Mouse (Mus musculus): ENCODE results near the gene Donson. TPM values are rescaled to one million over a fixed set of nuclear protein-coding genes. Genes with fewer than 3 reads are reported as not detected.

Gene Donson
- polyA plus RNA-seq, 1 experiment, result 32.1 TPM

DNA sequence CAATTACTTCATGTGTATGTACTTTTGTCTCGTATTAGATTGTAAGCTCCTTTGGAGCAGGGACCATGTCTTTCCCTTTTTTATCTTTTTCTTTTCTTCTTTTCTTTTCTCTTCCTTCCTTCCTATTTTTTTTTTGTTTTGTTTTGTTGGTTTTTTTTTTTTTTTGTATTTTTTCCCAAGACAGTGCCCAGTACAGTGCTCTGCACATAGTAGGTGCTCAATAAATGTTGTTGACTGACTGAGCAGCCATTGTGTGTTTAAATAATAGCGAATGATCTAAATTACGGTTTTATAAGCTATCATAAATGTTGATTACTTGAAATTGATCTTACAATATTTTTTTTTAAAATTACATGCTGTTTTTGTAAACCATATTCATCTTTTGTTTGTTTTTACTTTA lies 24.8 kb downstream of the Donson start:
- no peak overlapping the region for H3K27ac ChIP-seq (ENCODE audit: insufficient read depth, low read length)
- TF ChIP-seq POLR2A (IDR thresholded peaks at IDR 0.05; ENCODE audit: extremely low read depth, insufficient read depth, low read length) (no peak), CTCF (IDR thresholded peaks at IDR 0.05; ENCODE audit: extremely low read depth, insufficient read depth, low read length) (no peak)
- peaks cover 3% of the 10 kb centered on the region; the same call in 1 of the 2 replicates for H3K4me1 ChIP-seq (ENCODE audit: control insufficient read depth, insufficient read depth, low read length)

DNA sequence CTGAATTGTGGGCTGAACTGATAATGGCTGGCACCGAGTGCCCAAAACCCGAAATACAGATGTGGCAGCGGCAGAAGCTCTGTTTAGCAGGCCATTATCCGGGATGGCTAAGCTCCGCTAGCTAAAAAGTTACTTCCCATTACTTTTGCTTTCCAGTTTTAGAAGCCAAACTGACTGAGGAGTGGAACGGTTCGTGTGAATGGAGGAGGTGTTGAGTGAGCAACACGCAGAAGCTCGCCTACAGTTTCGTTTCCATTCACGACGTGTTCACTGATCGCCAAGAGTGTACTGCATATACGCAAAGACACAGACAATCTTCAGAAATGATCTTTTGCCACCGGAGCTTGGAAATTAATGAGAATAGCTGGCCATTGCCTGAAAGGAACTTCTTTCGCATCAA lies 26.2 kb downstream of the Donson start:
- H3K4me1 ChIP-seq (ENCODE audit: control insufficient read depth, insufficient read depth, low read length), result peaks cover 3% of the 10 kb centered on the region; the same call in 1 of the 2 replicates
- H3K27ac ChIP-seq (ENCODE audit: insufficient read depth, low read length), result no peak overlapping the region
- TF ChIP-seq POLR2A (IDR thresholded peaks at IDR 0.05; ENCODE audit: extremely low read depth, insufficient read depth, low read length), result no peak
- TF ChIP-seq CTCF (IDR thresholded peaks at IDR 0.05; ENCODE audit: extremely low read depth, insufficient read depth, low read length), result no peak
- H3K4me3 ChIP-seq (ENCODE audit: insufficient read depth, low read length), result no peak overlapping the region

More for the DNA sequence above, 24.8 kb downstream of the Donson start:
- no peak overlapping the region for H3K4me3 ChIP-seq (ENCODE audit: insufficient read depth, low read length)

DNA sequence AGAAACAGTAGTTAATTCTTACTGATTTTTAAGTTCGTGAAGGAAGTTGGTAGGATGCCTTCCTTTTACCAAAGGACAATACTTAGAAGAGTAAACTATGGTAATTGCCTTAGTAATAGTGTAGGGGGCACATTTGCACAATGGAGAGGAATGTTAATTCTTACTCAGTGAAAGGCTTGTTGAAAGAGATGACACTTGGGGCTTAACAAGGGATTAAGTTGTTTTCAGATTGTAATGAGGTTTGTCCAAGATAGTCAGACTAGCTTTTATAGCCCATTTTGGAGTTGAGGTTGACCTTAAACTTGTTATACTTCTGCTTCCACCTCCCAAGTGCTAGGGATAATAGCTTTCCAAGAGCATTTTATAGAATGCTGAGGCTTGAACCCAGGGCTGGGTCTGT lies 27.2 kb downstream of the Donson start:
- Histone ChIP-seq H3K4me1 (ENCODE audit: control insufficient read depth, insufficient read depth, low read length) (peaks cover 3% of the 10 kb centered on the region; the same call in 1 of the 2 replicates), H3K27ac (ENCODE audit: insufficient read depth, low read length) (no peak overlapping the region), H3K4me3 (ENCODE audit: insufficient read depth, low read length) (no peak overlapping the region)
- TF ChIP-seq POLR2A (IDR thresholded peaks at IDR 0.05; ENCODE audit: extremely low read depth, insufficient read depth, low read length) (no peak), CTCF (IDR thresholded peaks at IDR 0.05; ENCODE audit: extremely low read depth, insufficient read depth, low read length) (no peak)

- no peak for TF ChIP-seq POLR2A (IDR thresholded peaks at IDR 0.05; ENCODE audit: extremely low read depth, insufficient read depth, low read length)
- no peak for TF ChIP-seq CTCF (IDR thresholded peaks at IDR 0.05; ENCODE audit: extremely low read depth, insufficient read depth, low read length)
- no peak overlapping the region for H3K27ac ChIP-seq (ENCODE audit: insufficient read depth, low read length)
- no peak overlapping the region for H3K4me3 ChIP-seq (ENCODE audit: insufficient read depth, low read length)
- peaks cover 3% of the 10 kb centered on the region; the same call in 1 of the 2 replicates for H3K4me1 ChIP-seq (ENCODE audit: control insufficient read depth, insufficient read depth, low read length)
Observed at GRCm38 (mm10) chr16:91659798-91660197, 28.8 kb downstream of the Donson start.

- TF ChIP-seq POLR2A (IDR thresholded peaks at IDR 0.05; ENCODE audit: extremely low read depth, insufficient read depth, low read length) (no peak), CTCF (IDR thresholded peaks at IDR 0.05; ENCODE audit: extremely low read depth, insufficient read depth, low read length) (no peak)
- H3K27ac ChIP-seq (ENCODE audit: insufficient read depth, low read length), result no peak overlapping the region
- no peak overlapping the region for H3K4me3 ChIP-seq (ENCODE audit: insufficient read depth, low read length)
- peaks cover 3% of the 10 kb centered on the region; the same call in 1 of the 2 replicates for H3K4me1 ChIP-seq (ENCODE audit: control insufficient read depth, insufficient read depth, low read length)
Observed at GRCm38 (mm10) chr16:91658471-91658870, 30.1 kb downstream of the Donson start.

GRCm38 (mm10) chr16:91657285-91657684 lies 31.3 kb downstream of the Donson start:
- TF ChIP-seq CTCF (IDR thresholded peaks at IDR 0.05; ENCODE audit: extremely low read depth, insufficient read depth, low read length) (no peak), POLR2A (IDR thresholded peaks at IDR 0.05; ENCODE audit: extremely low read depth, insufficient read depth, low read length) (no peak)
- no peak overlapping the region for H3K27ac ChIP-seq (ENCODE audit: insufficient read depth, low read length)
- H3K4me3 ChIP-seq (ENCODE audit: insufficient read depth, low read length), result no peak overlapping the region
- H3K4me1 ChIP-seq (ENCODE audit: control insufficient read depth, insufficient read depth, low read length), result peaks cover 3% of the 10 kb centered on the region; the same call in 1 of the 2 replicates

DNA sequence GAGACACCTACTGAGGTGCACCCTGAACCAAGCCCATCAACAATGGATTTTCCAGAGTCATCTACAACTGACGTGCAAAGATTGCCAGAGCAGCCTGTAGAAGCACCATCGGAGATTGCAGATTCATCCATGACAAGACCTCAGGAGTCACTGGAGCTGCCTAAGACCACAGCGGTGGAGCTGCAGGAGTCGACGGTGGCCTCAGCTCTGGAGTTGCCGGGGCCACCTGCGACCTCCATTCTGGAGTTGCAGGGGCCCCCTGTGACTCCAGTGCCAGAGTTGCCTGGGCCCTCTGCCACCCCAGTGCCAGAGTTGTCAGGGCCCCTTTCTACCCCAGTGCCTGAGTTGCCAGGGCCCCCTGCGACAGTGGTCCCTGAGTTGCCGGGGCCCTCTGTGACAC lies 33.3 kb downstream of the Donson start:
- Histone ChIP-seq H3K27ac (ENCODE audit: insufficient read depth, low read length) (no peak overlapping the region), H3K4me1 (ENCODE audit: control insufficient read depth, insufficient read depth, low read length) (peaks cover 2% of the 10 kb centered on the region; the same call in 1 of the 2 replicates), H3K4me3 (ENCODE audit: insufficient read depth, low read length) (no peak overlapping the region)
- no peak for TF ChIP-seq CTCF (IDR thresholded peaks at IDR 0.05; ENCODE audit: extremely low read depth, insufficient read depth, low read length)
- TF ChIP-seq POLR2A (IDR thresholded peaks at IDR 0.05; ENCODE audit: extremely low read depth, insufficient read depth, low read length), result no peak

DNA sequence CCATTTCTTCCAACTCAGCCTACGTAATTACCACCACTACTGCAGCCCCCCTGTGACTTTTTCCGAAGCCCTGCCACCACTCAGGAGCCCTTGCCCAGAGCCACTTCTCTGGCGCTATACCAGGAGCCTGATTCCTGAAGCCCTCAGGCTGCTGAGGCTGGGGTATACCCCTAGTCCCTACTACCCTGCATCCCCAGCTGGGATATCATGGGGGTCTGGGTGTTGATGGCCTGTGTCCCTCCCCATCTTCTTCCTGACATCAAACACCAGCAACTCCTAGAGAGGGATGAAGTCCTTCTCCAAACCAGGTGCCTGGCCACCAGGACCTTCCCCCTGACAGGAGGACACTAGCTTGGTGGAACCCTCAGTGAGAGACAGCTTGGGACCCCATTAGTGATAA lies 36.4 kb downstream of the Donson start:
- H3K27ac ChIP-seq (ENCODE audit: insufficient read depth, low read length), result no peak overlapping the region
- H3K4me1 ChIP-seq (ENCODE audit: control insufficient read depth, insufficient read depth, low read length), result peaks cover 2% of the 10 kb centered on the region; the same call in 1 of the 2 replicates
- TF ChIP-seq CTCF (IDR thresholded peaks at IDR 0.05; ENCODE audit: extremely low read depth, insufficient read depth, low read length), result no peak
- TF ChIP-seq POLR2A (IDR thresholded peaks at IDR 0.05; ENCODE audit: extremely low read depth, insufficient read depth, low read length), result no peak

DNA sequence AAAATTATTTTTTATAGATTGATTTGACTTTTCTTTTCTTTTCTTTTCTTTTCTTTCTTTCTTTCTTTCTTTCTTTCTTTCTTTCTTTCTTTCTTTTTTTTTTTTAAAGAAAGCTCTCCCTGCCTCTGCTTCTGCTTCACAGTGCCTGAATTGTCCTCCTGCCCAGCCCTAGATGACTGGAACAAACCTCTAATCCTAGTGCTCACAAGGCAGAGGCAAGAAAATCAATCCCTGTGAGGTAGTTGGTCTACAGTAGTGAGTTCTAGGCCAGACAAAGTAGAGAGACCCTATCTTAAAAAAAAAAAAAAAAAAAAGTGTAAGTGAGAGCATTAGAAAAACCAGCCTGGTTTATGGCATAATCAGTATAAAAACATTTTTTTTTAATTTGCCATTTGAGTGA lies 38.8 kb downstream of the Donson start:
- Histone ChIP-seq H3K27ac (ENCODE audit: insufficient read depth, low read length) (no peak overlapping the region), H3K4me1 (ENCODE audit: control insufficient read depth, insufficient read depth, low read length) (peaks cover 3% of the 10 kb centered on the region; the same call in 1 of the 2 replicates), H3K4me3 (ENCODE audit: insufficient read depth, low read length) (no peak overlapping the region)
- TF ChIP-seq CTCF (IDR thresholded peaks at IDR 0.05; ENCODE audit: extremely low read depth, insufficient read depth, low read length), result no peak

More for the DNA sequence above, 36.4 kb downstream of the Donson start:
- no peak overlapping the region for H3K4me3 ChIP-seq (ENCODE audit: insufficient read depth, low read length)

DNA sequence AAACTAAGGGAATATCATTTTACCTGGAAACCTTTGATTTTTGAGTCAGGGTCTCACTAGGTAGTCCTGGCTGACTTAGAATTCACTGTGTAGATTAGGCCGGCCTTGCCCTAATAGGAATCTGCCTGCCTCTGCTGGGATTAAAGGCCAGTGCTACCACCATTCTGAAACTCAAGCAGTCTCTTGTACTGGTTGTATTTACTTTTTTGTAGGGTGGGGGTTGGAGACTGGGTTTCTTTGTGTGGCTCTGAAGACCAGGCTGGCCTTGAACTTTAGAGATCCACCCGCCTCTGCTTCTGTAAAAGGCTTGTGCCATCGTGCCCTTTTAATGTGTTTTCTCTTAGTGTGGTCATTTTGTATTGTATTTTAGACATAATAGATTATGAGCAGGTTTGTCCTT lies 39.3 kb downstream of the Donson start:
- H3K4me3 ChIP-seq (ENCODE audit: insufficient read depth, low read length), result no peak overlapping the region
- no peak overlapping the region for H3K27ac ChIP-seq (ENCODE audit: insufficient read depth, low read length)
- TF ChIP-seq CTCF (IDR thresholded peaks at IDR 0.05; ENCODE audit: extremely low read depth, insufficient read depth, low read length) (no peak), POLR2A (IDR thresholded peaks at IDR 0.05; ENCODE audit: extremely low read depth, insufficient read depth, low read length) (no peak)
- H3K4me1 ChIP-seq (ENCODE audit: control insufficient read depth, insufficient read depth, low read length), result peaks cover 3% of the 10 kb centered on the region; the same call in 1 of the 2 replicates
